Mouse (Mus musculus) CH12.LX (cell line): ENCODE measurements at regions not wholly inside any gene's neighbourhood (a gene's known extent, or its start where the extent isn't known, plus 50 kb on each side); places are given as distances from the start of the nearest gene placed in this dataset.

Experiments used
- DNase-seq: peaks from one replicate; pipeline ENCODE4 v3.0.0-alpha.2; 2013; ENCODE audit errors: extremely low read depth
- H3K27ac ChIP-seq: 2 replicates; pipeline ENCODE4 v1.5.1; 2012; ENCODE audit warnings: low read depth, mild to moderate bottlenecking, control low read depth, moderate library complexity; ENCODE audit not compliant: insufficient read depth
- H3K27me3 ChIP-seq: replicated peaks from 2 replicates; pipeline ENCODE3; 2012; ENCODE audit warnings: inconsistent platforms
- H3K36me3 ChIP-seq, 2 experiments: replicated peaks in 1 of 2; 2 replicates each; pipeline versions ENCODE3 to v1.6.1; 2012; ENCODE audit warnings: inconsistent platforms in 1 of 2, low read length in 1 of 2, mild to moderate bottlenecking in 1 of 2, mixed read lengths in 1 of 2, moderate library complexity in 1 of 2; ENCODE audit not compliant: control insufficient read depth in 1 of 2, insufficient read depth in 1 of 2
- H3K4me1 ChIP-seq, 2 experiments: 2 replicates each; pipeline ENCODE4 v1.6.1; 2012; ENCODE audit warnings: inconsistent platforms in 1 of 2, moderate library complexity in 1 of 2; ENCODE audit not compliant: insufficient read depth in 2 of 2, control insufficient read depth in 1 of 2
- H3K4me2 ChIP-seq: 2 replicates; pipeline ENCODE4 v1.6.1; 2012; ENCODE audit warnings: low read depth, mild to moderate bottlenecking, control low read depth; ENCODE audit not compliant: poor library complexity, insufficient read depth, severe bottlenecking
- H3K4me3 ChIP-seq, 3 experiments: fragments of 150-350 bp in 1 of 3; sonication (generic) in 1 of 3; replicated peaks in 1 of 3; 2 replicates each; pipeline versions ENCODE3 to v1.5.1; 2011 to 2012; ENCODE audit warnings: low read depth in 2 of 3, low read length in 2 of 3, mild to moderate bottlenecking in 2 of 3, moderate library complexity in 2 of 3, control low read depth in 1 of 3, improper control_type of control experiment in 1 of 3, inconsistent platforms in 1 of 3, mixed read lengths in 1 of 3; ENCODE audit not compliant: poor library complexity in 1 of 3
- H3K79me2 ChIP-seq: replicated peaks from 2 replicates; pipeline ENCODE4 v1.6.1; 2012; ENCODE audit warnings: mild to moderate bottlenecking, moderate library complexity; ENCODE audit not compliant: control insufficient read depth, poor library complexity, insufficient read depth, severe bottlenecking; ENCODE audit errors: extremely low read depth
- H3K9ac ChIP-seq: 2 replicates; pipeline ENCODE4 v1.6.1; 2012; ENCODE audit warnings: low read depth, mild to moderate bottlenecking, control low read depth, moderate library complexity; ENCODE audit not compliant: insufficient read depth
- H3K9me3 ChIP-seq: replicated peaks from 2 replicates; pipeline ENCODE3; 2012; ENCODE audit warnings: low read length, inconsistent platforms, mixed read lengths
- BHLHE40 ChIP-seq: IDR thresholded peaks from 2 replicates; pipeline ENCODE4 v1.6.1; 2011; ENCODE audit warnings: mild to moderate bottlenecking, low read depth, low read length, improper control_type of control experiment
- CHD1 ChIP-seq: IDR thresholded peaks from 2 replicates; pipeline ENCODE4 v1.6.1; 2012; ENCODE audit warnings: low read depth, low read length, improper control_type of control experiment, inconsistent platforms
- CHD2 ChIP-seq: IDR thresholded peaks from 2 replicates; pipeline ENCODE4 v1.6.1; 2011; ENCODE audit warnings: low read length, improper control_type of control experiment
- E2F4 ChIP-seq: IDR thresholded peaks from 2 replicates; pipeline ENCODE4 v1.6.1; 2011; ENCODE audit warnings: low read depth, low read length, improper control_type of control experiment; ENCODE audit not compliant: insufficient replicate concordance
- ELF1 ChIP-seq: IDR thresholded peaks from 2 replicates; pipeline ENCODE4 v1.6.1; 2014; ENCODE audit warnings: low read depth, mild to moderate bottlenecking, inconsistent platforms, low read length, improper control_type of control experiment
- EP300 ChIP-seq: IDR thresholded peaks from 2 replicates; pipeline ENCODE4 v1.6.1; 2011; ENCODE audit warnings: low read length, improper control_type of control experiment
- ETS1 ChIP-seq: conservative IDR thresholded peaks from 2 replicates; pipeline ENCODE4 v1.6.1; 2012; ENCODE audit warnings: low read depth, mild to moderate bottlenecking, inconsistent platforms, low read length, improper control_type of control experiment, moderate library complexity
- HCFC1 ChIP-seq: IDR thresholded peaks from 2 replicates; pipeline ENCODE4 v1.6.1; 2012; ENCODE audit warnings: low read depth, mild to moderate bottlenecking, inconsistent platforms, low read length, improper control_type of control experiment
- IRF4 ChIP-seq: IDR thresholded peaks from 2 replicates; pipeline ENCODE4 v1.6.1; 2014; ENCODE audit warnings: low read depth, mild to moderate bottlenecking, inconsistent platforms, low read length, improper control_type of control experiment
- JUN ChIP-seq: IDR thresholded peaks from 2 replicates; pipeline ENCODE4 v1.6.1; 2011; ENCODE audit warnings: low read depth, mild to moderate bottlenecking, low read length, improper control_type of control experiment, moderate library complexity; ENCODE audit not compliant: insufficient read depth
- JUND ChIP-seq: conservative IDR thresholded peaks from 2 replicates; pipeline ENCODE4 v1.6.1; 2011; ENCODE audit warnings: low read depth, low read length, improper control_type of control experiment
- KAT2A ChIP-seq: IDR thresholded peaks from 2 replicates; pipeline ENCODE4 v1.6.1; 2012; ENCODE audit warnings: low read length, improper control_type of control experiment, inconsistent platforms; ENCODE audit not compliant: insufficient replicate concordance
- MAFK ChIP-seq: IDR thresholded peaks from 2 replicates; pipeline ENCODE4 v1.6.1; 2011; ENCODE audit warnings: low read length, improper control_type of control experiment; ENCODE audit not compliant: insufficient replicate concordance
- MAX ChIP-seq: IDR thresholded peaks from 2 replicates; pipeline ENCODE4 v1.6.1; 2011; ENCODE audit warnings: low read length, improper control_type of control experiment
- MAZ ChIP-seq: IDR thresholded peaks from 2 replicates; pipeline ENCODE4 v1.6.1; 2012; ENCODE audit warnings: low read depth, mild to moderate bottlenecking, inconsistent platforms, low read length, improper control_type of control experiment, moderate library complexity
- MEF2A ChIP-seq: IDR thresholded peaks from 2 replicates; pipeline ENCODE4 v1.6.1; 2014; ENCODE audit warnings: low read depth, mild to moderate bottlenecking, inconsistent platforms, low read length, improper control_type of control experiment, borderline replicate concordance
- MYC ChIP-seq: IDR thresholded peaks from 2 replicates; pipeline ENCODE4 v1.6.1; 2011; ENCODE audit warnings: low read depth, mild to moderate bottlenecking, improper control_type of control experiment, low read length
- NELFE ChIP-seq: IDR thresholded peaks from 2 replicates; pipeline ENCODE4 v1.6.1; 2011; ENCODE audit warnings: low read depth, low read length, improper control_type of control experiment
- POLR2A ChIP-seq: IDR thresholded peaks from 2 replicates; pipeline ENCODE4 v1.6.1; 2011; ENCODE audit warnings: low read depth, mild to moderate bottlenecking, improper control_type of control experiment, low read length
- RAD21 ChIP-seq: IDR thresholded peaks from 2 replicates; pipeline ENCODE4 v1.6.1; 2011; ENCODE audit warnings: low read depth, mild to moderate bottlenecking, low read length, improper control_type of control experiment, moderate library complexity
- RCOR1 ChIP-seq: conservative IDR thresholded peaks from 2 replicates; pipeline ENCODE4 v1.6.1; 2012; ENCODE audit warnings: low read depth, mild to moderate bottlenecking, inconsistent platforms, low read length, improper control_type of control experiment
- SIN3A ChIP-seq: IDR thresholded peaks from 2 replicates; pipeline ENCODE4 v1.6.1; 2012; ENCODE audit warnings: low read length, improper control_type of control experiment, inconsistent platforms
- SMC3 ChIP-seq: IDR thresholded peaks from 2 replicates; pipeline ENCODE4 v1.6.1; 2011; ENCODE audit warnings: low read depth, low read length, improper control_type of control experiment
- TBP ChIP-seq: conservative IDR thresholded peaks from 2 replicates; pipeline ENCODE4 v1.6.1; 2011; ENCODE audit warnings: low read depth, low read length, improper control_type of control experiment
- TCF12 ChIP-seq: IDR thresholded peaks from 2 replicates; pipeline ENCODE4 v1.6.1; 2014; ENCODE audit warnings: low read depth, mild to moderate bottlenecking, inconsistent platforms, low read length, improper control_type of control experiment
- USF2 ChIP-seq: conservative IDR thresholded peaks from 2 replicates; pipeline ENCODE4 v1.6.1; 2011; ENCODE audit warnings: low read depth, low read length, improper control_type of control experiment
- ZKSCAN1 ChIP-seq: IDR thresholded peaks from 2 replicates; pipeline ENCODE4 v1.6.1; 2012; ENCODE audit warnings: low read depth, inconsistent platforms, low read length, improper control_type of control experiment, borderline replicate concordance
- ZMIZ1 ChIP-seq: IDR thresholded peaks from 2 replicates; pipeline ENCODE4 v1.6.1; 2012; ENCODE audit warnings: low read depth, mild to moderate bottlenecking, inconsistent platforms, low read length, improper control_type of control experiment
- dilution Hi-C: fragments of 300-500 bp; cut with MboI; formaldehyde crosslinking; loops from 2 replicates; pipeline ENCODE4 v1.14.3; 2020; ENCODE audit warnings: low sequenced_read_pairs; ENCODE audit not compliant: extremely low pct_unique_long_range_greater_than_20kb, extremely low pct_ligation_motif_present
- in situ Hi-C: fragments of 300-500 bp; cut with MboI; formaldehyde crosslinking; loops from 3 replicates; pipeline ENCODE4 v1.14.3; 2019; ENCODE audit warnings: low sequenced_read_pairs, low pct_ligation_motif_present, low pct_unique_long_range_greater_than_20kb, mixed read lengths

DNA sequence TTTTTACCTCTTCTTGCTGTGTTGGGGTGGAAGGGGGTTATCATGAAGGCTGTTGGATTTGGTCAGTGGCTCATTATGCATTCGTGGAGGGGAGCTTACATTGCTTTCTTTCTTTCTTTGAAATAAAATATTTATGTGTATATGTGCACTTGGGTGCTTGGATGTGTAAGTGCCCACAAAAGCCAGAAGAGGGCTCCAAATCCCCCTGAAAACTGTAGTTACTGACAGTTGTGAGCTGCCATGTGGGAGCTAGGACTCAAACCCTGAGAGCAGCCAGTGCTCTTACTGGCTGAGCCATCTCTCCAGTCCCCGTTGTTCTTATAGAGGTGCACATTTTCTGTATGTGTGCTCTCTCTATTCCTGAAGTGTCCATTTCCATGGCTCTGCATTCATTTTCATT lies 415.6 kb upstream of the Zfp507 start:
- Histone ChIP-seq H3K4me3 (no peak overlapping the region), H3K9me3 (peaks cover 42% of the 10 kb centered on the region), H3K9ac (no peak overlapping the region), H3K4me2 (no peak overlapping the region), H3K4me1 (no peaks in the 10 kb centered on the region), H3K27me3 (no peaks in the 10 kb centered on the region), H3K36me3 (no peaks in the 10 kb centered on the region), H3K79me2 (no peaks in the 10 kb centered on the region), H3K27ac (no peak overlapping the region)
- in situ Hi-C loops (no loop called here), dilution Hi-C loops (no loop called here)
- DNase-seq = no peak
- TF ChIP-seq MAZ (no peak), BHLHE40 (no peak), TCF12 (no peak), HCFC1 (no peak), ZKSCAN1 (no peak), TBP (no peak), KAT2A (no peak), EP300 (no peak), MYC (no peak), ETS1 (no peak), MEF2A (no peak), RCOR1 (no peak), CHD2 (no peak), JUND (no peak), SIN3A (no peak), JUN (no peak), IRF4 (no peak), POLR2A (no peak), USF2 (no peak)

- Histone ChIP-seq H3K36me3 (no peaks in the 10 kb centered on the region), H3K4me3 (no peak overlapping the region), H3K9me3 (peaks cover 60% of the 10 kb centered on the region), H3K4me1 (no peaks in the 10 kb centered on the region), H3K27ac (no peak overlapping the region)
- TF ChIP-seq ETS1 = no peak
- no peak for TF ChIP-seq MEF2A
- TF ChIP-seq HCFC1 = no peak
- no peak for TF ChIP-seq ZMIZ1
- TF ChIP-seq BHLHE40 = no peak
- TF ChIP-seq SMC3 = no peak
- TF ChIP-seq NELFE = no peak
- no peak for TF ChIP-seq EP300
- TF ChIP-seq MAX = no peak
- no peak for TF ChIP-seq CHD2
- no peak for TF ChIP-seq TBP
- no peak for TF ChIP-seq ELF1
- TF ChIP-seq CHD1 = no peak
- TF ChIP-seq MAFK = no peak
- no peak for TF ChIP-seq JUN
- TF ChIP-seq USF2 = no peak
- no peak for TF ChIP-seq E2F4
- no peak for TF ChIP-seq RAD21
- TF ChIP-seq, all 38 proteins: peak for 0
- dilution Hi-C loops = no loop called here
- Histone ChIP-seq H3K79me2 (no peaks in the 10 kb centered on the region), H3K27me3 (no peaks in the 10 kb centered on the region), H3K4me2 (no peak overlapping the region), H3K9ac (no peak overlapping the region)
- DNase-seq = no peak
- in situ Hi-C loops = no loop called here
Observed at GRCm38 (mm10) chr7:36210034-36210433, 407.2 kb upstream of the Zfp507 start.
